Mouse (Mus musculus): ENCODE data around the gene Olfr1393. TPM values are rescaled to one million over a fixed set of nuclear protein-coding genes. Genes with fewer than 3 reads are reported as not detected.
"Not testable (repeated sequence)": the region's sequence is repeated elsewhere in the genome, so short reads cannot be mapped to it uniquely, and the experiment has no call there.

Olfr1393 gene
- total RNA-seq, 2 experiments from 2014 or later, result 0.18 to 0.33 TPM

DNA sequence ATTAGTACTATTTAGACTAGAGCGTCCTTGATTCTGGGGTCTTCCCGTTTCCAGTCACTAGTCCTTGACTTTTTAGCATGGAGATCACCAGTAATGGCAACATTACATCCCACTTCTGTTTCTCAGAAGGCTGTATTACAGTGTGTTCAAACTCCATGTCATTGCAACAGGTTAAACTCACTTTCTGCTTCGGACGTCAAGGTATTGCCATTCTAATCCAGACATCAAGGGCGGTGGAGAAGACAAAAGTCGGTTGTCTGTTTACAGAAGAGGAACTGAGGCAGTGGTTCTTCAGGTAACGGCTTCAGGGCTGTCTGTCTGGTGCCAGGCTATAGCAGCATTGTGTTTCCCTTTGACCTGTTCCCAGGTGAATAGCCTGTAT lies 26.7 kb upstream of the Olfr1393 start:
- no peak for DNase-seq

DNA sequence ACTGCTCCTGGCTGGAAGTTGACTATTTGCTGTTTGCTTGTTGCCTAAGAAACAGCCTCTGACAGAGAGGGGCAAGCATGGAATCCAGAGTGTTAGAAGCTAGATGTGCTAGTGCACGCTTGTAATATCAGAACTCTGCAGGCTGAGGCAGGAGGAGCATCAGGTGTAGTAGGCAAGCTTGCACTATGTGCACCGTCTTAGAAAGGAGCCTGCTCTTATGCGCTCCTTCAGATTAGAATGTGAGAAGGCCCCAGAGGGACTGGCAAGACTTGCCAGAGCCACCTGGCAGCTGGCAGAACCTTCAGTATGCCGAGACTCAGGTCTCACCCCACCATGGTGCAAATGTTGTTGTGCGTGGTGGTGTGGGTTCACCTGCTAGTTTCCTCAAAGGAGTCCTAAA lies 26.1 kb upstream of the Olfr1393 start:
- no peak for DNase-seq

DNA sequence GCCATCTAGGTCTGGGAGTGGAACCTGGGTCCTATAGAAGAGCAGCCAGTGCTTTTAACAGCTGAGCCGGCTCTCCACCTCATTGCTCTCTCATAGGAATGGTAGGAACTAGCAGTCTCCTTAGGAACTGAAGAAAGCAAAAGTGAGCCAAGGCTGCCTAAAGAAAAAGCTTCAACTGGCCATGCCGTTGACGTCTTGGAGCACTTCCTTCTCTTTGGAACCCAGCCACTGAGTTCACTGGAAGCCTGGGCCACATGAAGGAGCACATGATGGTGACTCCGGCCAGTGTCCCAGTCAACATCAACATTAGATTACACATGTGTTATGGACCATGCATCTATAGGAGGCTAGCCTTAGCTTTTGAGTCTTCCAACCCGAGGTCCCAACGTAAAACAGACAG lies 25.1 kb upstream of the Olfr1393 start:
- DNase-seq, result no peak

DNA sequence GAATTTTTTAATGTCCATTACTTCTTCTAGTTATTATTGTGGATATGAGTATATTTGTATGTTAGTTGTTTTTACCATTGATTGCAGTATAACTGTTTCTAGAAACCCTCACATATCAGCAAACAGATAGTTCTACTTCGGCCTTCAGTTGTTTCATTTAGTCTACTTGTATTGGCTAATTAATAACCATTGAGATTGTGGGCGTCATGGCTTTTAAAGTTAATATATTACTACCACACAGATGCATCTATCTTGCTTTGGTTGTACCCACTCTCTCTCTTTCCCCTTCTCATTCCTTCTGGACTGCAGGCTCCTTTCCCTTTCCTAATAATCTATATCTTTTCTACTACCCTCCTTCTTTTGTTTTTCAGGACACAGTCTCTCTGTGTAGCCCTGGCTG lies 18.8 kb upstream of the Olfr1393 start:
- no peak for DNase-seq

DNA sequence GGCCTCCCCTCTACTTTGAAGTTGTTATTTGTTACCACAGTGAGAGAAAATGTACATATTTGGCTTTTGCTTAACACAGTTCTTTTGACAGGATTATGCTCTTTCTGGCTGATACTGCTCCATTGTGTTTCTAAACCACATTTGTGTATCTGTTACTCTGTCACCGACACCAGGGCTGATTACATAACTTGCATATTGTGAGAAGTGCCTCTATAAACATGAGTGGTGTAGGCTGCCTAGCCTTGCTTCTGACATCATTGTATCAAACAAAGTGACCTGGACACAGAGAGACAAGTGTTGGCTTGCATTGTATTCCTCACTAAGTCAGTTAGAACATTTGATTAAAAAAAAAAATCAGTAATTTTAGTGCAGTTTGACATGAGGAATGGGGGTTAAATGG lies 18.3 kb upstream of the Olfr1393 start:
- DNase-seq, result no peak

DNA sequence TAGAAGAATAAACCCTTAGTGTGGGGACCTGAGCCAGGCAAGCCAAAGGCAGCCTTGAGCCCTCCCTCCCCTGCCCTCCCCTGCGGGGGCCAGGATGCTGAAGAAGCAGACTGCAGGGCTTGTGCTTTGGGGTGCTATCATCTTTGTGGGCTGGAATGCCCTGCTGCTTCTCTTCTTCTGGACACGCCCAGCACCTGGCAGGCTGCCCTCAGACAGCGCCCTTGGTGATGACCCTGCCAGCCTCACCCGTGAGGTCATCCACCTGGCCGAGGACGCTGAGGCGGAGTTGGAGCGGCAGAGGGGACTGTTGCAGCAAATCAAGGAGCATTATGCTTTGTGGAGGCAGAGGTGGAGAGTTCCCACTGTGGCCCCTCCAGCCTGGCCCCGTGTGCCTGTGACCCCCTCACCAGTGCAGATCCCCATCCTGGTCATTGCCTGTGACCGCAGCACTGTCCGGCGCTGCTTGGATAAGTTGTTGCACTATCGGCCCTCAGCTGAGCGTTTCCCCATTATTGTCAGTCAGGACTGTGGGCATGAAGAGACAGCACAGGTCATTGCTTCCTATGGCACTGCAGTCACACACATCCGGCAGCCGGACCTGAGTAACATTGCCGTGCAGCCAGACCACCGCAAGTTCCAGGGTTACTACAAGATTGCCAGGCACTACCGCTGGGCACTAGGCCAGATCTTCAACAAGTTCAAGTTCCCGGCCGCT lies 17.3 kb upstream of the Olfr1393 start:
- peak; percentile 37 for DNase-seq

DNA sequence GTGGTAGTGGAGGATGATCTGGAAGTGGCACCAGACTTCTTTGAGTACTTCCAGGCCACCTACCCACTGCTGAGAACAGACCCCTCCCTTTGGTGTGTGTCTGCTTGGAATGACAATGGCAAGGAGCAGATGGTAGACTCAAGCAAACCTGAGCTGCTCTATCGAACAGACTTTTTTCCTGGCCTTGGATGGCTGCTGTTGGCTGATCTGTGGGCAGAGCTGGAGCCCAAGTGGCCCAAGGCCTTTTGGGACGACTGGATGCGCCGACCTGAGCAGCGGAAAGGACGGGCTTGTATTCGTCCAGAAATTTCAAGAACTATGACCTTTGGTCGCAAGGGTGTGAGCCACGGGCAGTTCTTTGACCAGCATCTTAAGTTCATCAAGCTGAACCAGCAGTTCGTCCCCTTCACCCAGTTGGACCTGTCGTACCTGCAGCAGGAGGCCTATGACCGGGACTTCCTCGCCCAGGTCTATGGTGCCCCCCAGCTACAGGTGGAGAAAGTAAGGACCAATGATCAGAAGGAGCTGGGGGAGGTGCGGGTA lies 16.7 kb upstream of the Olfr1393 start:
- DNase-seq, result no peak

DNA sequence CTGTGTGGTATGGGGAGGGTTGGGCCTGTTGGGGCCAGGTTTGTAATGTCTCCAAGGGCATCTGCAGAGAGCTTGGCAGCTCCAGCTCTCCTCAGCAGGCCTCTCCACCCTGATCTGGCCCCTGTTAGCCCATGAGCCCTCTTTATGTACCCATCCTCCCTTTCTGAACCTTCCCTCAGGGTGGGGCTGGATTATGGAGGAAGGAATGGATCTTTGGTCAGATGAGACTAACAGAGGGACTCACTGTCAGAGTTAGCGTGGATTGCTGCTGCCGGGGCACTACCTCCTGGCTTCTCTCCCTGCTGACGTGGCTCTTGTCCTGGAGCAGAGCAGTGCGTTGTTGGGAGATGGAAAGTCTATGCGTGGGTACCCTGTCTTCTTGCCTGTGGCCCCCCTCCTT lies 15.8 kb upstream of the Olfr1393 start:
- no peak for DNase-seq

DNA sequence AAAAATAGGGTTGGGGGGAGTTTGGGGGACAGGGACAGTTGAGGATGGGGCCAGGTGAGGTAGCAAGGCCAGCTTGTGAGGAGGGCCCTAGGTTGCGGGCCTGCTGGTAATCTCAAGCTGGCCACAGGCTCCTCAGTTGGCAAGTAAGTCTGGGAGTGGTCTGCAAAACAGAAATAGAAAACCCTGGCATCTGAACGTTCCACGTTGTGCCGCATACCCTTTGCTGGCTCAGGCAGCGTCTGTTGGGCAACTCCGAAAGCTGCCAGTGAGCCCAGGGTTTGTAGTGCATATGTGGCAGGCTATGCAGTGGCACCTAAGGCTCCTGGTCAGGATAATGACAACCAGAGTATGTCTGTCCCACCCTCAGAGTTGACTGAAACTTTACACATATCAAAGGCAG lies 15.0 kb upstream of the Olfr1393 start:
- no peak for DNase-seq

DNA sequence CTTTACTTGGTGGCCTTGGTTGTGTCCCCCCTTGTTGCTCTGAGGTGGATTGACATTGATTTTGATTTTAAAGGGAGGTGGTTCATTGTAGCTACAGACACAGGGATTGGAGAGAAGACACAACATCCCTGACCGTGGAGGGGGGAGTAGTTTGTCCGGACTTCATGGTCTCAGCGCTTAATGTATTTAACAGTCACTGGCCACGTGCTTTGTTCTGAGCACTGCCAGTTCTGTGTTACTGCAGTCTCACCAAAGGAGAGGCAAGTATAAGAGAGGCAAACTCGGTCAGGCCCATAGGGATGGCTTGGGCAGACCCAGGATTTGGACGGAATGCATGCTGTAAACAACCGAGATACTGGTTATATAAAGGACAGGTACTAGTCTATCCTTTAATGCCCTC lies 14.0 kb upstream of the Olfr1393 start:
- DNase-seq, result no peak

DNA sequence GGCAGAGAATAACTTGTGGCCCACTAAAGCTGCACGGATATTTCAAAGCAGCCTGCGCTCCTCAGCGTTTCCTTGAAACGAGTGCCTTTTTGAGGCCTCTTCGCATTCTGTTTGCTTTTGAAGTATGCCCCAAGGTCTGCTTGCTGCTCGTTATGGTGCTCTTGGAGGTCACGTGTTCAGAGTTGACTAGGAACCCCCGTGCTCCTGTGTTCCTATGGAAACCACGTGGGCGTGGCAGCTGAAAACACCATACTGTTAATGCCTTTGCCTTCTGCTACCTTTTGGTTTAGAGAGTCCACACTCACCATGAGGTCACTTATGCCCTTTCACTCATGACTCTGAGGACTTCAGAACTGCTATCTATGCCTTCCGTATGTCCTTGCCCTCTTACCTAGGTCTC lies 13.5 kb upstream of the Olfr1393 start:
- DNase-seq, result no peak

DNA sequence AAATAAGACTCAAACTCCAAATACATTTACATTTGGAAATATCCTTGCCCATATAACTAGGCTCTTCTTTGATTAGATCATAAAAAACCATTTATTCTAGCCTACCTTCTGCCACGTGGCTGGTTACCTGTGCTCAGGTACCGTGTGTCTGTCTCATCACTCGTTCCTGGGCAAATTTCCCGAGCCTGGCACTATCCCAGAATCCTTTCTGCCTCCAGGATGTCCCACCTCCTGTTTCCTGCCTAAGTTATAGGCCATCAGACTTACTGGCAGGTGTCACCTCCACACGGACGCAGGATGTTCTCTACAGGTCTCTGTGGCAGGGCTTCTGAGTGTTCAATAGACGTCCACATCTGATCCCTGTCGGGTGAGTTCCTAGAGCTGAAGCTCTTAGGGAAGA lies 13.0 kb upstream of the Olfr1393 start:
- DNase-seq, result no peak

DNA sequence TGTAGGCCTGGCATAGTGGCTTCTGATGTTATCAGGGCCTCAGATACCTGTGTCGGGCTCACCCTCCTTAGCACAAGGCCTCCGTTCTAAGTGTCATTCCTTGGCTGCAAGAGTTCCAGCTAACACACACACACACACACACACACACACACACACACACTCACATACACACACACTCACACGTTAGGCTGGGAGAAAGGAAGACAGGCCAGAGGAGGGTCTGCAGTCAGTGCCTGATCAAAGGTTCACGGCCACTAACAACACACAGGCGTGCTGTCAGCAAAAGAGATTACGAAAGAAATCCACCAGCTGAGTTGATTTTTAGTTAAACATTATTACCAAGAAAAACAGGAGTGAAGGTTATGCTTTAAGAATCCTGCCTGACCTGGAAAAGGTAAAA lies 11.4 kb upstream of the Olfr1393 start:
- no peak for DNase-seq

DNA sequence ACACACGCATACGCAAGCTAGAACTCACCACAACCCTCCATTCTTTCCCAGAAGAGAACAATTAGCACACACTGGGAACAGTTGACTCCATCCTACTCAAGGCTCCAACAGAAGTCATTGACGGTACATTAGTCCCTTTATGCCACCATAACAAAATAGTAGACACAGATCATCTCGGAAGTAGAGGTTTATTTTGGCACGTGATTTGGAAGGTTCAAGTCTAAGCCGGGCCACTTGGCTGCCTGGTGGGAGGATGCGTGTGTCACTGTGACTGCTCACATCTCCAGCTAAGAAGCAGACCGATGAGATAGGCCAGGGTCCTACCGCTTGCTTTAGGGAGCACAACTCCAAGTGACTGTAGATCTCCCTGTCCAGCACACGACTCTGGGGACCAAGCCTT lies 10.8 kb upstream of the Olfr1393 start:
- DNase-seq, result no peak

DNA sequence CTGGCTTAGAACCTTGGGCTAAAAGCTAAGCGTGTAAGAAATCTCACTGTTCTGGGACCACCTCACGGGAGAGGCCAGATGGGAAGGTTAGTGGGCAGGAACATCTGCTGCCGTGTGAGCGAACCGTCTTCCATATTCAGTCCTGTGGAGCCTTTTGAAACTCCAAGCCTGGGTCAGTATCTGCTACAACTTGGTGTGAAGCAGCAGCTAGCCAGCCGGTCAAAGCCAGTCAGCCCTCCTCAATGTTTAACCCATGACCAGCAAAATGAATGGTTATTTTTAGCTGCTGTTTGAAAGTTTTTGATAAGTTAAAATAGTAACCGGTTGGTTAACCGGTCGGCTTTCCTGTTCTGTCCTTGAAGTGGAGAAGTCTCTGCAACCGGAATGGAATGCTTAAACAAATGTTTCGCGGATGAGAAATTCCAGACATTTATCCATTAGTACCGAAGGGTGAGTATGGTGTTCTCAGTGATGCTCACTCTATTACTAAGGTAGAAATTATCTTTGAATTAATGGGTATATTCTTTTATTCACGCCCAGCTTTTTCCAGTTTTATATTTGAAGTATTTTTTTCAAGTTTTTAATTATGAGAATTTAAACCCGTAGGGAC lies 10.0 kb upstream of the Olfr1393 start:
- DNase-seq, result no peak

DNA sequence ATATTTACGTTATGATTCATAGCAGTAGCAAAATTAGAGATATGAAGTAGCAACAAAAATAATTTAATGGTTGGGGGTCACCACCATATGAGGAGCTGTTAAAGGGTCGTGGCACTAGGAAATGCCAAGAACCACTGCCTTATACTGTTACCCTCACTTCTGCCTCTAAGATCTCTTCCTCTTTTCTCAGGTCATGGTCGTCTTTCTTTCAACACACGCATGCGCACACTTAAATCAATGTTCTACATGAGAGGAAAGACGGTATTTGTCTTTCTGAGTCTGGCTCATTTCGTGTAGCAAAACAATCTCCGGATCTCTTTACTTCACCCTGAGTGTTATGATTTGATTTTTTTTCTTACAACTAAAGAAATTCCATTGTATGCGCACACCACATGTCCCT lies 8.3 kb upstream of the Olfr1393 start:
- DNase-seq, result no peak

DNA sequence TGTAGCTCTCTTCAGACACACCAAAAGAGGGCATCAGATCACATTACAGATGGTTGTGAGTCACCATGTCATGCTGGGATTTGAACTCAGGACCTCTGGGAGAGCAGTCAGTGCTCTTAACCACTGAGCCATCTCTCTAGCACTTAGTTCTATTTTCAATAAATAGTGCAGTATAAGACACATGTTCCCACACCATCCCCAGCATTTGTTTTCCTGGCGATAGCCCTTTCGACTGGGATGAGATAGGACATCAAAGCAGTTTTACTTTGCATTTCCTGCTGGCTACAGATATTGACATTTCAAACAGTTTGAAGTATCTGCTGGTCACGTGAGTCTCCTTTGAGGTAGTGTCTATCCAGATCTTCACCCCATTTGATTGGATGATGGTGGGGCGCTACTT lies 7.7 kb upstream of the Olfr1393 start:
- DNase-seq, result no peak

DNA sequence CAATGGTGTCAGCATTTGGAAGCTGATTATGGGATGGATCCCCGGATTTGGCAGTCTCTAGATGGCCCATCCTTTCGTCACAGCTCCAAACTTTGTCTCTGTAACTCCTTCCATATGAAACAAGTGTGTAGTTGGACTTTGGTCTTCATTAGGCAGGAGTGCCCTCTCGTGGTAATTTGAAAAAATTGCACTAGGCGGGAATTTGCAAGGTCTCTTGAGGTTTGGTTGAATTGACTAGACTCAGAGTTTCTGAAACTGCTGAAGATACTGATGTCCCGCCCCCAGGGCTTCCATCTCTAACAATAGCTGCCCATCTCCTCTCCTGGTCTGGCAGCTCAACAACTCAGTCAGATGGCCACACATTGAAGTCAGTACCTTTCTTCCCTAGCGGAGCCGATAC lies 6.8 kb upstream of the Olfr1393 start:
- no peak for DNase-seq

DNA sequence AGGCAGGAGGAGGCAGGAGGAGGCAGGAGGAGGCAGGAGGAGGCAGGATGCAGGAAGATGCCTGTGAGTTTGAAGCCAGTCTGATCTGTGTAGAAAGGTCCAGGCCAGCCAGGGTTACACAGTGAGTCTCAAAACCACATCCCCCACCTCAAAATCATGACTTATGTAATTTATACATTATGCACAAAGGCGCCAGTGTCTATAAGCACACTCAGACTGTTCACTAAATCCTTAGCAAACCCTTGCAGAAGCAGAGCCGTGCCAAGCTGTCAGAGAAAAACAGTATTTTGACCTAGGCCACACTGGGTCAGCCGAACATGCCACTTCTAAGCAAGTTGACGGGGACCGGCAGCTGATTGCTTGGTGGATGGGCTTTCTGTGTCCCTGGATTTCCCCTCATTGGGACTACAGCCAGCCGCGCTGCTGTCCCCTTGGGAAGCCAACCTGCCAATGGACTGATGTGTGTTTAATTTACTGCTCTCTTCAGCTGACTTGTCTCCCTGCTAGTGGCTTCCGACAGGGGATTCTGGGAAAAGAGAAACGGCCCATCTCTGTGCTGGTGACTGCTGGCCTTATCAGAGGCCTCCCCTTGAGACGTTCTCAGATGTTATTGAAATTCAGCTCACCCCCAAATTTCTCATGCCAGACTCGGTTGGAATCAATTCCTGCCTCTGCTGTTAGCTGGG lies 4.1 kb upstream of the Olfr1393 start:
- no peak for DNase-seq

DNA sequence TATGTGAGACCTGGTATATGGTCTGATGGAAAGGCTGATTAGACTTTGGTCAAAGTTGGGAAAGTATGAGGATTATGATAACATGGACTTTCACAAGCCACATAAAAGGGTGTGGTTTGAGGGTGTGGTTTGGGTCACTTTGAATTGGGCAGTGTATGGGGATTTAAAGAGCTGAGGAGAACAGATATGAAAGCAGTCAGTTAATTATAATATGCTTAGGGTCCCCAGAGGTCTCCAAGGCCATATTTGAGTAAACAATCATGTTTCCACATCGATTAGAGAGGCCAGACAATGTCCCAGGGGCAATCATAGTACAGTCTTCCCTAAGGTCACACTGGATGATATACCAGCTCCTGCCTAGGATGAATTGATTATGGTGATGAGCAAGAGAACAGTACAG lies 6.9 kb downstream of the Olfr1393 start, which contains the start of gene Olfr1392:
TSS of gene Olfr1392 (plus strand) at position 301 of the 400 bp plus-strand sequence.
- not testable (repeated sequence) for DNase-seq

DNA sequence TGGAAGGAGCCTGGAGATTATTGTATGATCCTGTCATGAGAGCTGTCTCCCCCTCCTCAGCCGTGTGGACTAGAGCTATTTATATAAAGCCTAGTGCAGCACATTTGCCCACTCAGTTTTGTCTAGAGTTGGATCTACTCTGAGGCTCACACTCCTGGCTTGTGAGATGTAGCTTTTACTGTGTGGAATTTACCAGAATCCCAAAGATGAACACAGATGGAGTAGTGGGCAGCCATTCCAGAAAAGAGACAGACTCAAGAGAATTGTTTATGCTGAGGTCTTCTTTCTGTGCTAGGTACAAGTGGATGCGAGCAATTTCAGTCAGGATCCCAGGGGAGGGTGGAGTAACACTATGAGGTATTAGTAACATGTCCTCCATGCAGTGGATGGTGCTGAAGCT lies 9.1 kb downstream of the Olfr1393 start:
- DNase-seq, result no peak

DNA sequence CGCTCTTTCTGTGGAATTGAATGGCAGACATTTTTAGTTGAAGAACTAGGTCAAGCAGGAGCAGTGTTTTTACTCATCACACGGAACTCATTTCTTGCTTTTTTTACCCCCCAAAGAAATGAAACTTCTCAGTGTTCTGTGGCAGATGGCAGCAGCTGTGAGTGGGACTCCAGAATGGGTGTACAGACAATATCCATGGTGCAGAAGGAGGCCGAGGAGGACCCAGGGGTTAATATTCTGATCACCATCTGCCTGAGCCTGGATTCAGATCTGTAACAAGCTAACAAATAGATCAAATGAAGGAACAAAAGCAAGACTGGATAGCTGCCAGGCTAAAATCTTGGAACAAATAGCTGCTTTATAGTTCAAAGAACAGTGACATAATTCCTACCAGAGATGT lies 14.7 kb downstream of the Olfr1393 start:
- DNase-seq, result no peak

DNA sequence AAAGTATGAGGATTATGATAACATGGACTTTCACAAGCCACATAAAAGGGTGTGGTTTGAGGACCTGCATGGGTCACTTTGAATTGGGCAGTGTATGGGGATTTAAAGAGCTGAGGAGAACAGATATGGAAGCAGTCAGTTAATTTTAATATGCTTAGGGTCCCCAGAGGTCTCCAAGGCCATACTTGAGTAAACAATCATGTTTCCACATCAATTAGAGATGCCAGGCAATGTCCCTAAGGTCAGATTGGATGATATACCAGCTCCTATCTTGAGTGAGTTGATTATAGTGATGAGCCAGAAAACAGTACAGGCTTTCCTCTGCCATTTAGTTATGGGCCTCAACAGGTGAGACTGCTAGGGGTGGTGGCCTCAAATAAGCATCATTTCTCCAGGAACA lies 26.3 kb downstream of the Olfr1393 start, which contains the start of gene Olfr10:
TSS of gene Olfr10 (plus strand) at position 301 of the 400 bp plus-strand sequence.
- DNase-seq, result no peak

Measured in gastrocnemius, postnatal 10 days (tissue).